Mouse (Mus musculus): ENCODE measurements around the gene Metrnl. TPM values are rescaled to one million over a fixed set of nuclear protein-coding genes. Genes with fewer than 3 reads are reported as not detected.
"Not testable (repeated sequence)": the region's sequence is repeated elsewhere in the genome, so short reads cannot be mapped to it uniquely, and the experiment has no call there.

Metrnl gene
- polyA plus RNA-seq, 1 experiment from 2014 or later: 23.6 TPM

- DNase-seq (ENCODE audit: low spot score) (no peak), ATAC-seq (no peak)
- TF ChIP-seq CTCF (IDR thresholded peaks at IDR 0.05): no peak
- TF ChIP-seq EP300 (IDR thresholded peaks at IDR 0.05): no peak
- Histone ChIP-seq H3K4me2 (replicated peaks; ENCODE audit: low read depth, low read length) (no peak overlapping the region), H3K4me3 (ENCODE audit: low read depth, low read length) (no peak overlapping the region), H3K9me3 (ENCODE audit: low read length) (no peaks in the 10 kb centered on the region), H3K27ac (ENCODE audit: low read length) (no peak overlapping the region), H3K4me1 (ENCODE audit: insufficient read depth, low read depth, low read length) (no peaks in the 10 kb centered on the region), H3K36me3 (ENCODE audit: insufficient read depth, low read length) (no peaks in the 10 kb centered on the region), H3K9ac (replicated peaks; ENCODE audit: low read depth) (no peak overlapping the region), H3K27me3 (replicated peaks; ENCODE audit: insufficient read depth, low read length) (no peaks in the 10 kb centered on the region)
- 47% methylated on average over 6 of the region's 6 CpGs for WGBS
Observed at GRCm38 (mm10) chr11:121655166-121655806, 46.1 kb upstream of the Metrnl start.

- no peak for DNase-seq (ENCODE audit: low spot score)
- no peaks in the 10 kb centered on the region for H3K27me3 ChIP-seq (replicated peaks; ENCODE audit: insufficient read depth, low read length)
- H3K36me3 ChIP-seq (ENCODE audit: insufficient read depth, low read length): no peaks in the 10 kb centered on the region
- H3K4me3 ChIP-seq (ENCODE audit: low read depth, low read length): no peak overlapping the region
- H3K9me3 ChIP-seq (ENCODE audit: low read length): no peaks in the 10 kb centered on the region
- H3K9ac ChIP-seq (replicated peaks; ENCODE audit: low read depth): no peak overlapping the region
- no peak for ATAC-seq
- H3K27ac ChIP-seq (ENCODE audit: low read length): no peak overlapping the region
- H3K4me1 ChIP-seq (ENCODE audit: insufficient read depth, low read depth, low read length): no peaks in the 10 kb centered on the region
- no peak for TF ChIP-seq CTCF (IDR thresholded peaks at IDR 0.05)
- no peak for TF ChIP-seq EP300 (IDR thresholded peaks at IDR 0.05)
- WGBS: 83% methylated on average over 6 of the region's 6 CpGs
- no peak overlapping the region for H3K4me2 ChIP-seq (replicated peaks; ENCODE audit: low read depth, low read length)
Observed at GRCm38 (mm10) chr11:121655807-121656511, 45.4 kb upstream of the Metrnl start.

GRCm38 (mm10) chr11:121658151-121658550, 43.2 kb upstream of the Metrnl start:
- no peaks in the 10 kb centered on the region for H3K27me3 ChIP-seq (replicated peaks; ENCODE audit: insufficient read depth, low read length)
- no peak overlapping the region for H3K4me3 ChIP-seq (ENCODE audit: low read depth, low read length)
- H3K4me1 ChIP-seq (ENCODE audit: insufficient read depth, low read depth, low read length): no peaks in the 10 kb centered on the region
- TF ChIP-seq CTCF (IDR thresholded peaks at IDR 0.05) (peak; percentile 50), EP300 (IDR thresholded peaks at IDR 0.05) (no peak)
- no peaks in the 10 kb centered on the region for H3K36me3 ChIP-seq (ENCODE audit: insufficient read depth, low read length)
- no peak for ATAC-seq
- no peaks in the 10 kb centered on the region for H3K9me3 ChIP-seq (ENCODE audit: low read length)
- WGBS: 26% methylated on average over 1 of the region's 1 CpGs
- H3K4me2 ChIP-seq (replicated peaks; ENCODE audit: low read depth, low read length): no peak overlapping the region
- H3K9ac ChIP-seq (replicated peaks; ENCODE audit: low read depth): no peak overlapping the region
- DNase-seq (ENCODE audit: low spot score): peak; percentile 40
- H3K27ac ChIP-seq (ENCODE audit: low read length): no peak overlapping the region

GRCm38 (mm10) chr11:121660604-121661003, 40.7 kb upstream of the Metrnl start:
- not testable (repeated sequence) for H3K9ac ChIP-seq (replicated peaks; ENCODE audit: low read depth); ATAC-seq; H3K4me1 ChIP-seq (ENCODE audit: insufficient read depth, low read depth, low read length); H3K27ac ChIP-seq (ENCODE audit: low read length); H3K36me3 ChIP-seq (ENCODE audit: insufficient read depth, low read length); H3K4me2 ChIP-seq (replicated peaks; ENCODE audit: low read depth, low read length); H3K9me3 ChIP-seq (ENCODE audit: low read length); DNase-seq (ENCODE audit: low spot score); H3K27me3 ChIP-seq (replicated peaks; ENCODE audit: insufficient read depth, low read length); H3K4me3 ChIP-seq (ENCODE audit: low read depth, low read length)
- 100% methylated on average over 2 of the region's 2 CpGs for WGBS

- Histone ChIP-seq H3K4me1 (ENCODE audit: insufficient read depth, low read depth, low read length) (no peaks in the 10 kb centered on the region), H3K9me3 (ENCODE audit: low read length) (no peaks in the 10 kb centered on the region), H3K9ac (replicated peaks; ENCODE audit: low read depth) (no peak overlapping the region), H3K27ac (ENCODE audit: low read length) (no peak overlapping the region), H3K4me3 (ENCODE audit: low read depth, low read length) (no peak overlapping the region), H3K27me3 (replicated peaks; ENCODE audit: insufficient read depth, low read length) (no peaks in the 10 kb centered on the region), H3K36me3 (ENCODE audit: insufficient read depth, low read length) (no peaks in the 10 kb centered on the region), H3K4me2 (replicated peaks; ENCODE audit: low read depth, low read length) (no peak overlapping the region)
- TF ChIP-seq CTCF (IDR thresholded peaks at IDR 0.05) (no peak), EP300 (IDR thresholded peaks at IDR 0.05) (no peak)
- DNase-seq (ENCODE audit: low spot score) (no peak), ATAC-seq (no peak)
- WGBS: 69% methylated on average over 2 of the region's 2 CpGs
Observed at GRCm38 (mm10) chr11:121661116-121661515, 40.2 kb upstream of the Metrnl start.

GRCm38 (mm10) chr11:121667541-121667940, 33.8 kb upstream of the Metrnl start:
- no peak for DNase-seq (ENCODE audit: low spot score)
- Histone ChIP-seq H3K9me3 (ENCODE audit: low read length) (no peaks in the 10 kb centered on the region), H3K27ac (ENCODE audit: low read length) (no peak overlapping the region), H3K4me1 (ENCODE audit: insufficient read depth, low read depth, low read length) (0 out of 2 replicates have a peak, but pooled peaks cover 2% of the 10 kb centered on the region), H3K4me2 (replicated peaks; ENCODE audit: low read depth, low read length) (no peak overlapping the region), H3K9ac (replicated peaks; ENCODE audit: low read depth) (no peak overlapping the region), H3K36me3 (ENCODE audit: insufficient read depth, low read length) (no peaks in the 10 kb centered on the region), H3K4me3 (ENCODE audit: low read depth, low read length) (no peak overlapping the region), H3K27me3 (replicated peaks; ENCODE audit: insufficient read depth, low read length) (no peaks in the 10 kb centered on the region)
- no peak for ATAC-seq
- WGBS: 91% methylated on average over 4 of the region's 4 CpGs
- no peak for TF ChIP-seq CTCF (IDR thresholded peaks at IDR 0.05)
- no peak for TF ChIP-seq EP300 (IDR thresholded peaks at IDR 0.05)
